Mouse (Mus musculus) spleen, adult 2 months (tissue): ENCODE data around the gene Nfib. TPM values are rescaled to one million over a fixed set of nuclear protein-coding genes. Genes with fewer than 3 reads are reported as not detected.

Experiments
- DNase-seq, 2 experiments: peaks; one replicate each; pipeline versions ENCODE4 v3.0.0 to v3.0.0-alpha.2; 2012 to 2021; ENCODE audit warnings: low spot score in 2 of 2, low read depth in 1 of 2
- H3K27ac ChIP-seq: fragments of 200-500 bp; 2 replicates; pipeline ENCODE4 v1.5.1; 2012; ENCODE audit warnings: low read length, inconsistent platforms; ENCODE audit not compliant: insufficient read depth
- H3K27me3 ChIP-seq: fragments of 200-500 bp; 2 replicates; pipeline ENCODE4 v1.6.1; 2012; ENCODE audit warnings: mild to moderate bottlenecking, moderate library complexity, low read length, inconsistent platforms; ENCODE audit not compliant: control insufficient read depth, insufficient read depth
- H3K36me3 ChIP-seq: fragments of 200-500 bp; 2 replicates; pipeline ENCODE4 v1.6.1; 2012; ENCODE audit warnings: mild to moderate bottlenecking, low read length, inconsistent platforms; ENCODE audit not compliant: control insufficient read depth, insufficient read depth
- H3K4me1 ChIP-seq: fragments of 200-500 bp; 2 replicates; pipeline ENCODE4 v1.6.1; 2011; ENCODE audit warnings: inconsistent platforms; ENCODE audit not compliant: control insufficient read depth, insufficient read depth, insufficient read length
- H3K4me3 ChIP-seq: fragments of 200-500 bp; 2 replicates; pipeline ENCODE4 v1.5.1; 2011; ENCODE audit warnings: mild to moderate bottlenecking, inconsistent platforms; ENCODE audit not compliant: insufficient read depth, insufficient read length; ENCODE audit errors: extremely low read depth
- CTCF ChIP-seq: fragments of 200-500 bp; IDR thresholded peaks from 2 replicates; pipeline ENCODE4 v1.5.1; 2011; ENCODE audit warnings: mild to moderate bottlenecking, inconsistent platforms; ENCODE audit not compliant: insufficient read depth, insufficient read length, insufficient replicate concordance; ENCODE audit errors: extremely low read depth
- POLR2A ChIP-seq: fragments of 200-500 bp; IDR thresholded peaks from 2 replicates; pipeline ENCODE4 v1.6.1; 2011; ENCODE audit warnings: low read depth, low read length, inconsistent platforms
- WGBS: fragments of 180-500 bp; shearing (Covaris S2); methylation state at CpG from one replicate; pipeline ENCODE4 v1.1.7; 2018; 5-methylcytosine and 5-hydroxymethylcytosine counted together
- polyA plus RNA-seq: library from polyadenylated mRNA; depleted of rRNA; stranded (reverse); fragments of >200 nt; gene quantifications from 2 replicates; pipeline ENCODE4 v1.2.3, GENCODE M21; 2012

Nfib gene
- polyA plus RNA-seq, 1 experiment, result 2.3 TPM

DNA sequence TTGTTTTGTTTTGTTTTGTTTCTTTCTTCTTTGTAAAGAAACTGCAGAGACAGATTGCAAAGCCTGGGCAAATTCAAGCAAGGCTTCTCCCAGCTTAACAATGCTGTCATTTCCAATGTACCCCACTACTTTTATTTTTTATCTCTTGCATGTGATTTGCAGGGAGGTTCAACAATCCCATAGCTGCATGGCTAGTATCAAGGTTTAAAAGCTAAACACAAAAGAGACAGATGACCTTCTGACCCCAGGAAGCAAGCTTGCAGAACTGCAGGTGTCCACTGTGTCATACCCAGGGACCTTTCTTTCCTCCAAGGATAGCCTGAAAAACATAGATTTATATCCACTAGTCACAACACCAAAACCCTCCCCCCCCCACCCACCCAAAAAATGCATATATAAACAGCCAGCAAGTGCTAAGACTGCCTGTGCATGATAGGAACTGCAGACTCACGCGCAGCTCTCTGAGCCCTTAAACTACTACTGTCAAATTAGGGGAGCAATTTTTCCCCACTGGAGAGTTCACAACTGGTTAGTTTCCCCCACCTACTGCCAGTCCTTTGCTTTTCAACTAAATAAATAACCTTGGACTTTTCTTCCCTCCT lies 196.3 kb downstream of the Nfib start:
- DNase-seq, result no peak
- WGBS, result 90% methylated on average over 2 of the region's 2 CpGs
- Histone ChIP-seq H3K4me1 (peaks cover 7% of the 10 kb centered on the region), H3K4me3 (no peak overlapping the region), H3K36me3 (no peaks in the 10 kb centered on the region), H3K27ac (no peak overlapping the region; the same call in 1 of the 2 replicates), H3K27me3 (peaks cover 24% of the 10 kb centered on the region)
- TF ChIP-seq POLR2A (no peak), CTCF (no peak)

DNA sequence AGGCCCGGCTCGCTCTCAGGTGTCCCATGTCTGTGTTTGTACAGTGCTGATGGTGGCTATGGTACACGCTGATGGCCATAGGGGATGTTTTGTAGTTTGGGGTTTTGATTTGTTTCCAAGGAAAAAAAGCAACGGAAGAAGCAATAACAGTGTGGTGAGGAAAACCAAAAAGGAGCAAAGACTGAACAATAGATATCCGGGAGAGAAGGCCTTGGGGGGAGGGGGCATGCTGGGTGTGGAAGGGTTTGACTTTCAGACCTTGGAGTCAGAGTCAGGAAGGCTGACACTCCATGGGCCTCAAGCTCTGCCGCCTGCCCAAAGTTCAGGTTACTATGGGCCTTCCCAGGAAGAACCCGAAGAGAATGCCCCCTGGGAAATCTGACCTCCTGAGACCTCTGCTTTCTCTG lies 197.3 kb downstream of the Nfib start:
- H3K27me3 ChIP-seq, result peaks cover 22% of the 10 kb centered on the region
- TF ChIP-seq POLR2A, result no peak
- no peak for TF ChIP-seq CTCF
- H3K4me1 ChIP-seq, result peaks cover 6% of the 10 kb centered on the region
- no peak overlapping the region for H3K4me3 ChIP-seq
- 63% methylated on average over 7 of the region's 7 CpGs for WGBS
- DNase-seq, result no peak
- peak overlapping the region; percentile 18; the same call in 1 of the 2 replicates for H3K27ac ChIP-seq
- H3K36me3 ChIP-seq, result no peaks in the 10 kb centered on the region

DNA sequence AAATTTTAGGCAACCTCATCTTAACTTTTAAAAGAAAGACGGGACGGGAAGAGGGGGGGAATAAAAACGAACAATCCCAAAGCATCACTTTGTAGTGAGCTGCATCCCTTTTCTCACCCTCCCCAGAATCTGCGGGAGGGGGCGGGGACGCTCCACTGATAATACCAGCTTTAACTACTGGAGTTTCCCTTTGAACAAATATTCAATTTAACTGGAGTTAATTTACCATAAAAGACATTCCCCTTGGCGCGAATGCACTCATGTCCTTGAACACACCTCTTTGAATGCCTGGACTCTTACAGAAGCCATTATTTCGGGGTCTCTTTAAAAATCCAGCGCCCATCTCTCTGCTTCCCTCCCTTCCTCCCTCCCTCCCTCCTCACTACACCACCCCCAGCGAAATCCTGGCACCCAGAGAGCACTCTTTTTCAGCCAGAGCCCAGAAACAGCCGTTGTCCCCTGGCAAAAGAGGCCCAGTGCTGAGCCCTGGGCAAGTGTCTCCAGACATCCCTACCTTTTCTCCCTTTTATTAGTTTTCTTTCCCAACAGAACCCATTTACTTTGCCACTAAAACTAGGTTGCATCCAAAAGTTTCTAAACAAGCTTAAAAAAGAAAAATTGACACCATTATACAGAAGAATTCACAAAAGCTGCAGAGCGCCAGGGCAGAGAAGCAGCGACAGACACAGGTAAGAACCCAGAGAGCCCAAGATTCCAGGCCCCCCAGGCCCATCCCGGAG lies 197.8 kb downstream of the Nfib start:
- 24% methylated on average over 15 of the region's 15 CpGs for WGBS
- peak overlapping the region; percentile 18 for H3K27ac ChIP-seq
- DNase-seq, result no peak
- TF ChIP-seq POLR2A (no peak), CTCF (no peak)
- H3K4me3 ChIP-seq, result no peak overlapping the region; the same call in 1 of the 2 replicates
- H3K27me3 ChIP-seq, result peaks cover 18% of the 10 kb centered on the region
- H3K36me3 ChIP-seq, result no peaks in the 10 kb centered on the region
- H3K4me1 ChIP-seq, result peaks cover 1% of the 10 kb centered on the region; the same call in 1 of the 2 replicates

DNA sequence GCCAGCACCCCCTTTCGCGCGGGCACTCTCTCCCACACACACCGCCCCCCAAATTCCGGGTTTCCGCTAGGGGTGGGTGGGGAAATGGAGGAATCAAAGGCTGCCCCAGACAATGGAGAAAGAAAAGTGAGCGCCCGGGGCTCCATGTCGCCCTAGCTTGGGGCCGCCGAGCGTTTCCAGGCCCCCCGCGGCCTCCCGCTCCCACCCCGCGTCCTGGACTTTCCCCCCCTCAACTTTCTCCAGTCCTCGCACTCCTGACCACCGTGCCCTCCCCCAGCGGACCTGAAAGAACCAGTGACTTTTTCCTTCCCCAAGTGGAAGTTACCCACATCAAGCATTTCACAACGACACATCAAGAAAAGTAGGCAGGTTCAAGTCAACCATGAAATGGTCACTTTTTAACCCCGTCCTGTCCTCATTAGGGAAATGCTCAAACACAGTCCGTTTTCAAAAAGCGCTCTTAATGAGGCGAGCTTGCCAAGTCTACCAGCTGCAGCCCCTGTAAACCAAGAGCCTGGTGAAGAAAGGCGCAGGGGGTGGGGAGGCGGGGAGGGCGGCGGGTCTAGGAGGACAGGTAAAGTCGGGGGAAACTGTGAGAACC lies 198.7 kb downstream of the Nfib start:
- no peak for DNase-seq
- Histone ChIP-seq H3K27ac (peak overlapping the region; percentile 51; the same call in 1 of the 2 replicates), H3K4me3 (peak overlapping the region; percentile 21), H3K27me3 (peaks cover 15% of the 10 kb centered on the region), H3K4me1 (peaks cover 1% of the 10 kb centered on the region; the same call in 1 of the 2 replicates), H3K36me3 (no peaks in the 10 kb centered on the region)
- WGBS, result 2% methylated on average over 30 of the region's 30 CpGs
- TF ChIP-seq POLR2A (no peak), CTCF (no peak)

DNA sequence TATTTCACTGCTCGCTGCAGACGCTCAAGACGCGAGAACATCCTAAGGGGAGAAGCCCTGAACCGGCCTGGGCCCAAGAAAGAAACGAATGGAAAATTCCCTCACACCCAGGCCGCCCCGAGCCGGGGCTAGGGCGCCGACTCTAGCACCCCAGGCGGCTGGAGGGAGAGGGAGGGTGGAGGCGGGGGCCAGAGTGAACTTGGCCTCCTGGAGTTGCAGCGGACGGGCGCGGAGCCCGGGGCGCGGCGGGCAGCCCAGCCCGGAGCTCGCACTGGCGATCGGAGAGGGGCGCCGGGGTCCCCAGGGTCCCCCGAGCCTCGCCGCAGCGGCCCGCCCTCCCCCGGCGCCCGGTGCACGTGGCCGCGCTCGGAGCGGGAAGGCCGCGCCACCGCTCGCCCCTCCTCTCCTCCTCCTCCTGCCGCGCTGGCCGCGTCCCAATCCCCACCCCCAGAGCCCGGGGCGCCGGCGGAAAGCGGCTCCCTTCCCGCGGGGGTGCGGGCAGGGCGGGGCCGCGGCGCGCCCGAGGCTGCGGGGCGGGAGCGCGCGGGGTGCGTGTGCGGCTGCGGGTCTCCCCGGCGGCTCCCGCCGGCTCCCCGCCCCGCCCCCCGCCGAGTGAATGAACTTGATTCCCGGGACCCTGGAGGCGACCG lies 199.3 kb downstream of the Nfib start:
- TF ChIP-seq CTCF, result no peak
- H3K36me3 ChIP-seq, result no peaks in the 10 kb centered on the region
- 1% methylated on average over 48 of the region's 81 CpGs for WGBS
- peaks cover 1% of the 10 kb centered on the region; the same call in 1 of the 2 replicates for H3K4me1 ChIP-seq
- no peak for DNase-seq
- H3K4me3 ChIP-seq, result peak overlapping the region; percentile 21; the same call in 1 of the 2 replicates
- H3K27me3 ChIP-seq, result peaks cover 11% of the 10 kb centered on the region
- peak overlapping the region; percentile 70 for H3K27ac ChIP-seq

DNA sequence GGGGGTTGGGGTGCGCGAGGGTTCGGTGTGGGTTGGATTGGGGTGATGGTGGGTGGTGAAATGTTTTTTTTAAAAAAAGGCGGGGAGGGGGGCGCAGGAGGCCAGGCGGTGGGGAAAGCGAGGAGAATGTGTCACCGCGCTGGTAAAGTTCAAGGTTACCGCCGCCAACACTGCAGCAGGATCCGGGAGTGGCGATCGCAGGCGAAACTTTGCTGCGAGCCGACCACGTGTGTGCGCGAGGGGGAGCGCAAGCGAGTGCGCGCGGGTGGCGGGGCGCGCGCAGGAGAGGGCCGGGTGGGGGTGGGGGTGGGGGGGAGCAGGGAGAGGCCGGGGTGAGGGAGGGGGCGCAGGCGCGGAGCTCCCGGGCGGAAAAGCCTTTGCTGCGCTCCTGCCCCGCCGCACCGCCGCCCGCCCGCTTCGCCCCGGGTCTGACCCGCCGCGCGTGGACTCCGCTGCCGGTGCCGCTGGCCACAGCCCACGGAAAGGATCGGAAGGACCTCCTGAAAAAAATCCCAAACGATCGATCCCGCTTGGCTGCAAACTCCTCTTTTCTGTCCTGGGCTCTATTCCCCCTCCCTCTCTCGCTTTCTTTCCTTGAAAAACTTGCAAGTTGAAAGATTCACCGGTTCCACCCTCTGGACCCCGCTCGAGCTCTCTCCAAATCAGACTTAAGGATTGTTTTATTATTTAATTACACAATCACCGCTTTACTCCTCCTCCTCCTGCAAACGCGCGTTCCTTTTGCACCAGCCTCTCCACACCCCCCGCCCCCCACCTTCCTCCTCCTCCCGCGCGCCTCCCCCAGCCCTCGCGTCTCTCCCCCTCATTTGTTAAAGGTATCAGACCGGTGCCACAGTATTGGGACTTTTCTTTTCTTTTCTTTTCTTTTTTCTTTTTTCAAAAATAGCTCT lies 200.2 kb downstream of the Nfib start:
- Histone ChIP-seq H3K36me3 (no peaks in the 10 kb centered on the region), H3K4me1 (peaks cover 1% of the 10 kb centered on the region; the same call in 1 of the 2 replicates), H3K27me3 (peaks cover 10% of the 10 kb centered on the region), H3K27ac (peak overlapping the region; percentile 72), H3K4me3 (peak overlapping the region; percentile 43; the same call in 1 of the 2 replicates)
- WGBS, result 2% methylated on average over 68 of the region's 72 CpGs
- TF ChIP-seq POLR2A, result no peak
- no peak for DNase-seq
